Mouse (Mus musculus): Measurements from ENCODE around the gene Pax7. TPM values are rescaled to one million over a fixed set of nuclear protein-coding genes. Genes with fewer than 3 reads are reported as not detected.

The Pax7 gene
- total RNA-seq (2021), result not detected

DNA sequence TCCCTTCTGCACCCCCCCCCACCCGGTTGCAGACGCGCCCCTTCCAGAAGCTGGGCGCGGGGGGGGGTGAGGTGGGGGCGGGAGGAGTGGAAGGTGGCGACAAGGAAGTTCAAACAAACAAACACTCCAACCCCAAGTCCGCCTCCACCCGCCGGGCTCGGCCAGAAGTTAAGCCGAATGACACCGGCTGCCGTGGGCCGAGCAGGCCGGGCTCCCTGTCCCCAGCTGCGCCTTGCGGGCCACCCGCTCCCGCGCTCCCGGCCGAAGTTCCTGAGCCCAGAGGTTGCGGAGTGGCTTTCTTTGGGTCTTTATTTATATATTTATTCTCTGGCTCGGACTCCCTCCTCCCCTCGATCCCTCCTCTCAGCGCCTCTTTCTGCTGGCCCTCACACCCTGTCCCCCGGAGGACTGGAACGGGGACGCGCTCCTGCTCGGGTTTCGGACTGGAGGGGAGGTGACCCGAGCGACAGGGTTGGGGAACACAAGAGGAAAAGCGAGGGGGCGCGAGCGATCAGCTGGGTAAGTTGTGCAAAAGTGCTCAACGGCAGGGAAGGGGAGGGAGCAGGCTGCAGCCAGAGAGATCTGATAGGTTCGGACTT lies at the start of gene Pax7:
Gene Pax7, minus strand, starts transcription at position 493 of the 599 bp plus-strand sequence.
- DNase-seq (ENCODE audit: low spot score in 2 of 2), result no peak
- intact Hi-C loops (cut with DNase I), result no loop called here

DNA sequence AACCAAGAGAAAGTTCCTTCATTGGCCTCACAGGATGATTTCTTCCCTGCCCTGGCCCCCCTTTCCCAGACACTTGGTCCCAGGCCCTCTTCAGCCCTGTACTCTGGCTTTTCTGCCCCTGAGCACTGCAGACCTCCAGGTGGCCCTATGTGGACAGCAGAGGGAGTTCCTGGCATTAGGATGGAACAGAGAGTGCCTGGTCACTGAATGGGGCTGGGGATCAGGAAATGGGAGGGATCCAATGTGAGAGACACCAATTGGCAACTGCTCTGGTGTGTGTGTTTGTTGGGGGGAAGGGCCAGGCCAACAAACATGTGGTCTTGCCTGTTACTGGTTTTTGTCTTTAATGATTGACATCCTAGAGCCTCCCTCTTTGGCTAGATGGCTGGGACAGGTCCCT lies 48.5 kb upstream of the Pax7 start:
- no peak for DNase-seq (ENCODE audit: low spot score in 2 of 2)
- intact Hi-C loops (cut with DNase I), result no loop called here

- intact Hi-C loops (cut with DNase I), result loop anchor here (5.0 to 10.0 kb wide), 5 partner anchors 153 to 795 kb away; partner anchors contain the start of gene Igsf21
These were observed 46.0 kb upstream of the Pax7 start for GRCm38 (mm10) chr4:139879324-139879723.

GRCm38 (mm10) chr4:139878443-139878842 lies 45.1 kb upstream of the Pax7 start:
- intact Hi-C loops (cut with DNase I), result loop anchor here (5.0 to 10.0 kb wide), 5 partner anchors 154 to 796 kb away; partner anchors contain the start of gene Igsf21

More at GRCm38 (mm10) chr4:139879324-139879723, 46.0 kb upstream of the Pax7 start:
- DNase-seq (ENCODE audit: low spot score in 2 of 2), result no peak

GRCm38 (mm10) chr4:139877269-139877668 lies 43.9 kb upstream of the Pax7 start:
- intact Hi-C loops (cut with DNase I), result loop anchor here (2.0 to 10.0 kb wide), 6 partner anchors 155 to 798 kb away; partner anchors contain the start of gene Igsf21
- DNase-seq (ENCODE audit: low spot score in 2 of 2), result peak; percentile 77 to 79

More at GRCm38 (mm10) chr4:139878443-139878842, 45.1 kb upstream of the Pax7 start:
- DNase-seq (ENCODE audit: low spot score in 2 of 2), result peak in 1 of 2 experiments; percentile 22

GRCm38 (mm10) chr4:139872595-139872994 lies 39.3 kb upstream of the Pax7 start:
- intact Hi-C loops (cut with DNase I), result loop anchor here (10.0 kb wide), 2 partner anchors 232 to 802 kb away; no protein-coding TSS in a partner anchor
- DNase-seq (ENCODE audit: low spot score in 2 of 2), result peak; percentile 45 to 46

GRCm38 (mm10) chr4:139871699-139872098 lies 38.4 kb upstream of the Pax7 start:
- DNase-seq (ENCODE audit: low spot score in 2 of 2), result no peak
- intact Hi-C loops (cut with DNase I), result loop anchor here (10.0 kb wide), 2 partner anchors 233 to 803 kb away; no protein-coding TSS in a partner anchor

DNA sequence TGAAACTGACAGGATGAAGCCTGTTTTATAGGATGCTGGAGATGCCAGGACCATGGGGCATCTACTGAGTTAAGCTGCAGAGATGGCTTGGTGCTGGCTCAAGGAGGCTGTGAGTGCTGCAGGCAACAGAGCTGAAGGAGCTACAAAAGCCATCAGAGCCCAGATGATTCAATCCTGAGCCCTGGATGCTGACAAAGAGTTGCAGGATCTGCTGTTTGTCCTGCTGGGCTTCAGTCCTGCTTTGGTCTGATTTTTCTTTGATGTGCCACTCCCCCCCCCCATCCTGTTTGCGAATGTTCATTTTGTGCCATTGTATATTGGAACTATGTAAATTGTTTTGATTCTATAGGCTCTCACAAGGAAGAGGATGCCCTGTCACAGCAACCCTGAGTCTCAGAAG lies 29.9 kb upstream of the Pax7 start:
- intact Hi-C loops (cut with DNase I), result no loop called here
- no peak for DNase-seq (ENCODE audit: low spot score in 2 of 2)

- intact Hi-C loops (cut with DNase I), result loop anchor here (1.0 to 10.0 kb wide), 3 partner anchors 174 to 364 kb away; no protein-coding TSS in a partner anchor
- peak; percentile 83 for DNase-seq (ENCODE audit: low spot score in 2 of 2)
These were observed 25.4 kb upstream of the Pax7 start for GRCm38 (mm10) chr4:139858635-139859176.

DNA sequence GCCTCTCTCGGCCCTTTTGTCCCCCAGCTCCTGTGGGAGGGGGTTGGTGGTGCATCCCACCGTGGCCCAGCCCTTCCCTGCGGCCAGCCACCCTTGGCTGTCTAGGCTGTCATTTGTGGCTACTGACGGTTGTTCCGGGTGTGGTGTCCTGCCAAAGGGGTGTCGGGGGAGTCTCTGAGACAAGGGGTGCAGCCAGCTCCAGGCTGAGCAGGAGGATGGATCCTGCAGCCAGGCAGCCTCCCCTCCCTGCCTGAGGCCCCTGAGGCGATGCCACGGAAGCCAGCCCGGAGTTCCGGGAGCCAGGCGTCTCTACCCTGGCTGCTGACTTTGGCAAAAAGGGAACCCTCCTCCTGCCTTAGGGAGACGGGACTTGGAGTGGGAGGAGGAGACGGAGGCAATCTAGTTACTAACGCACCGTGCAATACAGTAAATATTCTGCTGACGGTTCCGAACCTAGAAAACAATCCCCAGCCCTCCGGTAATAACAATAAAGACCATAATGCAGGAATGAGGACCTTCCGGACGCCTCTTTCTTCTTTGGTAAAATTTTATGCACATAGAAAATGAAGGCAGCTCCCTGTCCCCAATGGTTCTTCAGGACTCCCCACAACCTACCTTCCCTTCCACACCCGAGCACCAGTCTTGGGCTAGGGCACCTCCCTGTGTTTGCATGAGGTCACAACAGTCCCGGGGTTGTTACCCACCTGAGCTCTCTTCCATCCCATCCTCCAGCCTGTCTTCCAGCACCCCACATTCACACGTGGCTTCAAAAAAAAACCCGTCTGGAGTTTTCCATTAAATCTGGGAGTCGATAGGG lies 19.1 kb upstream of the Pax7 start:
- no peak for DNase-seq (ENCODE audit: low spot score in 2 of 2)
- intact Hi-C loops (cut with DNase I), result loop anchor here (10.0 kb wide), 1 partner anchor 358 kb away; no protein-coding TSS in a partner anchor

DNA sequence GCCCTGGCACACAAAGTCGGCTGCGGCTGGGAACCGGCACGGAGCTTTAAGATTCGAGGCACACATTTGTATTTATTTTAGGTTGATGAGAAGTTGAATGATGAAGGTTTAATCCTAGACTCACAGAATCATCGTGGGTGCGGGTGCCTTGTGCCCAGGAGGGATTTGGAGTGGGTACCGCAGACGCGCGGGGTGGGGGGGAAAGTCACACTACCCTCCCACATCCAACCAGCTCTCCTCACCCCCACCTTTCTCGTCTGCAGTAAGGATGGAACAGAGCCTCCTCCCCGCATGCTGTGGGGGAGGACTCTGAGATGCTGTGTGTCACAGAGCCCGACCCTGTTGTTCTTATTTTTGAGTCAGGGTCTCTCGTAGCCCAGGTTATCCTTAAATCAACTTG lies 18.1 kb upstream of the Pax7 start:
- intact Hi-C loops (cut with DNase I), result loop anchor here (10.0 kb wide), 1 partner anchor 357 kb away; no protein-coding TSS in a partner anchor
- peak in 1 of 2 experiments; percentile 46 for DNase-seq (ENCODE audit: low spot score in 2 of 2)

DNA sequence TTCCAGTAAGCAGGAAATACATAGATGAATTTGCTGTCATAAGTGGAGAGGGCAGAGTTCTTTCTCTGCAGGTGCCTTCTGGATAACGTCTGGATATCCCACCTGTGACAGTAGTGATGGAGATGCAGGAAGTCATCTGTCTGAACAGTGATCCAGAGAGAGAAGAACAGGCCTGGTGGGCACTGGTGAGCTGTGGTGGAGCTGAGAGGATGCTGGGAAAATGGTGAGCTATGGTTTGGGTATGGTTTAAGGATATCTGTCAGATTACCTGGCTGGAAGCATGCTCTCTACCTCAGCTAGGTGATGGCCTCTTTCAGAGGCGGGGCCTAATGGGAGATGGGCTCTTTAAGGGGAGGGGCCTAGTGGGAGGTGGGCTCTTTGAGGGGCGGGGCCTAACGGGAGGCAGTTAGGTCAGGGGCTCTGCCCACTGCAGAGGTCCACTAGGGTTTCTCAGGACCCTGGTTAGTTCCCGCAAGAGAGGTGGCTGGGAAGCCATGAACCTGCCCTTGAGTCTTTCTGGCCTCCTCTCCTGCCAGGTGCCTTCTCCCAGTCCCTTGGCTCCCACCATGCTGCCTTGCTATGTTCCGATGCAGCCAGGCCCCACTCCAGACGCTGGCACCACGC lies 17.3 kb upstream of the Pax7 start:
- intact Hi-C loops (cut with DNase I), result loop anchor here (10.0 kb wide), 1 partner anchor 356 kb away; no protein-coding TSS in a partner anchor
- DNase-seq (ENCODE audit: low spot score in 2 of 2), result no peak

- DNase-seq (ENCODE audit: low spot score in 2 of 2), result no peak
- intact Hi-C loops (cut with DNase I), result no loop called here
These were observed 10.1 kb upstream of the Pax7 start for GRCm38 (mm10) chr4:139843456-139843855.

DNA sequence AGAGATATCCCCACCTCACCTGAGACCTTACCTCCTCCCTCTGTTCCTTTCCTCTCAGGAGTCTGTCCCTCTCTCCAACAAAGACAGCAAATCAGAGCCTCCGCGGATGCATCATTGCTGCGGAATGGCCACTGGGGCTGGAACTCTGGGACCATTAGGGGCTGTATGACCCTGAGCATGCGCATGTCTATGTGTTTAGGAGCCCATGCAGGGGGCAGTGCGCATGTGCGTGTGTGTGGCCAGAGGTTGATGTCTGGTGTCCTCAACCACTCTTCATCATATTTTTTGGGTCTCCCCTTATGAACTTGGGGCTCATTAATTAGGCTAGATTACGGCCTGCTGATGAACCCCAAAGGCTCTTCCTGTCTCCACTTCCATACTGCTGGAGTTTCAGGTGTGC lies 9.6 kb upstream of the Pax7 start:
- intact Hi-C loops (cut with DNase I), result no loop called here
- DNase-seq (ENCODE audit: low spot score in 2 of 2), result no peak

GRCm38 (mm10) chr4:139840939-139841500 lies 7.7 kb upstream of the Pax7 start:
- DNase-seq (ENCODE audit: low spot score in 2 of 2), result no peak
- intact Hi-C loops (cut with DNase I), result no loop called here

- intact Hi-C loops (cut with DNase I), result no loop called here
These were observed 7.1 kb upstream of the Pax7 start for GRCm38 (mm10) chr4:139840442-139840841.

GRCm38 (mm10) chr4:139836681-139837080 lies 3.4 kb upstream of the Pax7 start:
- intact Hi-C loops (cut with DNase I), result no loop called here
- DNase-seq (ENCODE audit: low spot score in 2 of 2), result no peak

More at GRCm38 (mm10) chr4:139840442-139840841, 7.1 kb upstream of the Pax7 start:
- no peak for DNase-seq (ENCODE audit: low spot score in 2 of 2)

GRCm38 (mm10) chr4:139836196-139836595 lies 2.9 kb upstream of the Pax7 start:
- no peak for DNase-seq (ENCODE audit: low spot score in 2 of 2)
- intact Hi-C loops (cut with DNase I), result no loop called here

DNA sequence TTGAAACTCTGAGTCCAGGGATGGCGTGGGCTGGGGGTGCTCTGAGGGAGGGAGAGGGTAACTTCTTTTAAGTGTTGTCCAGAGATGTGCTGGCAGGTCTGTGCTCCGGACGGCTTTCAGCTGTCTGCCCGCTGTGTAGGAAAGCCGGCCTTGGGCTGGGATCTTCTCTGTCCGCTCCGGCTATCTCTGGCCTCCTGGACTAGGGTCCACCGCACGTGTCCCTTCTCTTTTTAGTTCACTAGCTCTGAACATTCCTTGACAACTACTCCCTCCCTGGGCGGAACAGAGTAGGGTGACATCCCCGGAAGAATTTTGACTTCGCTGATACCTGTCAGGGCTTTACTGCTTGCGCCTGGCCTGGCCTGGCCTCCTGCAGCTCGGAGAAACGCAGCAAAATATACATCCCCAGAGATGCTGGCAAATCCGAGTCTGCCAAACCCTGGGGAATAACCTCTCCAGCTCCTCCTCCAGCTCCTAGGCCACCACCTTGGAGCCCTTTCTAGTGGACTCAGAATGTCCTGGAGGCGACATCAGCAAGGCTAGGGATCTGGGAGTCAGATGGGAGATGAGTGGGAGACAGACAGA lies 581 bp upstream of the Pax7 start:
- intact Hi-C loops (cut with DNase I), result no loop called here
- no peak for DNase-seq (ENCODE audit: low spot score in 2 of 2)

All from left cerebral cortex, postnatal 25 days (tissue).